Mouse (Mus musculus): ENCODE measurements at regions not wholly inside any gene's neighbourhood (a gene's known extent, or its start where the extent isn't known, plus 50 kb on each side); places are given as distances from the start of the nearest gene placed in this dataset.

DNA sequence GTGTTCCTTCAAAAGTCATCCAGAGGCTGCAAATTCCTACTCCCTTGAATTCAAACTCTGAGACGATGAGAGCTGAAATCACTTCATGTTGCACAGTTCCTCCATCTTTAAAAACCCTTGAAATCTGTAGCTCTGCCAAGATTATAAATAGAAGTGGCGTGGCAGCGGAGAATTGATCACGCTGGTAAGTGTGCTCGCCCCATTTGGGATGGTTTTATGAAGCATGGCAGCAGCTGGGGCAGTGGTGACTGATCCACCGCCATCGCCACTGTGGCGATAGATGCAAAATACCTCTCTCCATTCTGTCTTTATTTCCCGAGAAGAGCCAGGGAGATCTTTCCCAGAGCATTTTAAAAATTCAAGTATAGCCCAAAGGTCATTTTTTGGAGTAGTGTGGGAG, 179.8 kb upstream of the Tank start:
- Histone ChIP-seq H3K36me3 (replicated peaks in 1 of 2; ENCODE audit: control insufficient read depth in 1 of 2, insufficient read depth in 1 of 2, low read length in 1 of 2) (no peaks in the 10 kb centered on the region), H3K4me3 (replicated peaks in 1 of 3; ENCODE audit: low read depth in 2 of 3, low read length in 2 of 3, poor library complexity in 1 of 3) (no peak overlapping the region), H3K27me3 (replicated peaks) (no peaks in the 10 kb centered on the region), H3K79me2 (replicated peaks; ENCODE audit: control insufficient read depth, extremely low read depth, insufficient read depth, poor library complexity, severe bottlenecking) (no peaks in the 10 kb centered on the region), H3K9ac (ENCODE audit: insufficient read depth, low read depth) (no peak overlapping the region), H3K9me3 (replicated peaks; ENCODE audit: low read length) (no peaks in the 10 kb centered on the region), H3K27ac (ENCODE audit: insufficient read depth, low read depth) (no peak overlapping the region), H3K4me1 (ENCODE audit: control insufficient read depth in 1 of 2, insufficient read depth in 2 of 2) (peaks cover 0 to 15% of the 10 kb centered on the region in 2 experiments; a peak in 2 of 4 replicates), H3K4me2 (ENCODE audit: insufficient read depth, low read depth, poor library complexity, severe bottlenecking) (no peak overlapping the region)
- dilution Hi-C loops (cut with MboI; ENCODE audit: extremely low pct_ligation_motif_present, extremely low pct_unique_long_range_greater_than_20kb, low sequenced_read_pairs) (no loop called here), in situ Hi-C loops (cut with MboI; ENCODE audit: low pct_ligation_motif_present, low pct_unique_long_range_greater_than_20kb, low sequenced_read_pairs) (no loop called here)
- no peak for DNase-seq (ENCODE audit: extremely low read depth)
- TF ChIP-seq CTCF (conservative IDR thresholded peaks at IDR 0.05 in 1 of 2, IDR thresholded peaks at IDR 0.05 in 1 of 2; ENCODE audit: low read depth in 2 of 2, low read length in 2 of 2) (no peak), PAX5 (IDR thresholded peaks at IDR 0.05; ENCODE audit: low read length) (no peak), JUND (conservative IDR thresholded peaks at IDR 0.05; ENCODE audit: low read depth, low read length) (no peak), E2F4 (IDR thresholded peaks at IDR 0.05; ENCODE audit: insufficient replicate concordance, low read depth, low read length) (no peak), CHD2 (IDR thresholded peaks at IDR 0.05; ENCODE audit: low read length) (no peak), ELF1 (IDR thresholded peaks at IDR 0.05; ENCODE audit: low read depth, low read length) (no peak), ZNF384 (IDR thresholded peaks at IDR 0.05; ENCODE audit: low read depth, low read length) (no peak)

- Histone ChIP-seq H3K4me1 (ENCODE audit: control insufficient read depth in 1 of 2, insufficient read depth in 2 of 2) (peaks cover 0 to 4% of the 10 kb centered on the region in 2 experiments; a peak in 2 of 4 replicates), H3K36me3 (replicated peaks in 1 of 2; ENCODE audit: control insufficient read depth in 1 of 2, insufficient read depth in 1 of 2, low read length in 1 of 2) (no peaks in the 10 kb centered on the region), H3K27me3 (replicated peaks) (no peaks in the 10 kb centered on the region), H3K4me2 (ENCODE audit: insufficient read depth, low read depth, poor library complexity, severe bottlenecking) (no peak overlapping the region), H3K27ac (ENCODE audit: insufficient read depth, low read depth) (no peak overlapping the region), H3K4me3 (replicated peaks in 1 of 3; ENCODE audit: low read depth in 2 of 3, low read length in 2 of 3, poor library complexity in 1 of 3) (no peak overlapping the region), H3K9me3 (replicated peaks; ENCODE audit: low read length) (no peaks in the 10 kb centered on the region), H3K79me2 (replicated peaks; ENCODE audit: control insufficient read depth, extremely low read depth, insufficient read depth, poor library complexity, severe bottlenecking) (no peaks in the 10 kb centered on the region), H3K9ac (ENCODE audit: insufficient read depth, low read depth) (no peak overlapping the region)
- DNase-seq (ENCODE audit: extremely low read depth): no peak
- TF ChIP-seq CHD1 (IDR thresholded peaks at IDR 0.05; ENCODE audit: low read depth, low read length): no peak
- TF ChIP-seq PAX5 (IDR thresholded peaks at IDR 0.05; ENCODE audit: low read length): no peak
- no peak for TF ChIP-seq EP300 (IDR thresholded peaks at IDR 0.05; ENCODE audit: low read length)
- no peak for TF ChIP-seq POLR2A (IDR thresholded peaks at IDR 0.05; ENCODE audit: low read depth, low read length)
- no peak for TF ChIP-seq ZMIZ1 (IDR thresholded peaks at IDR 0.05; ENCODE audit: low read depth, low read length)
- TF ChIP-seq ZC3H11A (IDR thresholded peaks at IDR 0.05; ENCODE audit: low read depth, low read length): no peak
- no peak for TF ChIP-seq BHLHE40 (IDR thresholded peaks at IDR 0.05; ENCODE audit: low read depth, low read length)
- dilution Hi-C loops (cut with MboI; ENCODE audit: extremely low pct_ligation_motif_present, extremely low pct_unique_long_range_greater_than_20kb, low sequenced_read_pairs) (no loop called here), in situ Hi-C loops (cut with MboI; ENCODE audit: low pct_ligation_motif_present, low pct_unique_long_range_greater_than_20kb, low sequenced_read_pairs) (no loop called here)
These were observed 188.8 kb upstream of the Tank start for GRCm38 (mm10) chr2:61389622-61390021.

- Histone ChIP-seq H3K27me3 (replicated peaks) (no peaks in the 10 kb centered on the region), H3K9ac (ENCODE audit: insufficient read depth, low read depth) (no peak overlapping the region), H3K4me3 (replicated peaks in 1 of 3; ENCODE audit: low read depth in 2 of 3, low read length in 2 of 3, poor library complexity in 1 of 3) (no peak overlapping the region), H3K4me1 (ENCODE audit: control insufficient read depth in 1 of 2, insufficient read depth in 2 of 2) (peaks cover 0 to 4% of the 10 kb centered on the region in 2 experiments; a peak in 2 of 4 replicates), H3K79me2 (replicated peaks; ENCODE audit: control insufficient read depth, extremely low read depth, insufficient read depth, poor library complexity, severe bottlenecking) (no peaks in the 10 kb centered on the region), H3K9me3 (replicated peaks; ENCODE audit: low read length) (no peaks in the 10 kb centered on the region), H3K4me2 (ENCODE audit: insufficient read depth, low read depth, poor library complexity, severe bottlenecking) (no peak overlapping the region), H3K27ac (ENCODE audit: insufficient read depth, low read depth) (no peak overlapping the region), H3K36me3 (replicated peaks in 1 of 2; ENCODE audit: control insufficient read depth in 1 of 2, insufficient read depth in 1 of 2, low read length in 1 of 2) (no peaks in the 10 kb centered on the region)
- in situ Hi-C loops (cut with MboI; ENCODE audit: low pct_ligation_motif_present, low pct_unique_long_range_greater_than_20kb, low sequenced_read_pairs): no loop called here
- DNase-seq (ENCODE audit: extremely low read depth): no peak
- dilution Hi-C loops (cut with MboI; ENCODE audit: extremely low pct_ligation_motif_present, extremely low pct_unique_long_range_greater_than_20kb, low sequenced_read_pairs): no loop called here
- TF ChIP-seq USF1 (IDR thresholded peaks at IDR 0.05; ENCODE audit: low read depth, low read length) (no peak), ZC3H11A (IDR thresholded peaks at IDR 0.05; ENCODE audit: low read depth, low read length) (no peak), JUN (IDR thresholded peaks at IDR 0.05; ENCODE audit: insufficient read depth, low read depth, low read length) (no peak), RCOR1 (conservative IDR thresholded peaks at IDR 0.05; ENCODE audit: low read depth, low read length) (no peak), IRF4 (IDR thresholded peaks at IDR 0.05; ENCODE audit: low read depth, low read length) (no peak), POLR2A (IDR thresholded peaks at IDR 0.05; ENCODE audit: low read depth, low read length) (no peak), ZNF384 (IDR thresholded peaks at IDR 0.05; ENCODE audit: low read depth, low read length) (no peak), UBTF (IDR thresholded peaks at IDR 0.05; ENCODE audit: low read depth, low read length) (no peak), EP300 (IDR thresholded peaks at IDR 0.05; ENCODE audit: low read length) (no peak), POLR2AphosphoS2 (IDR thresholded peaks at IDR 0.05; ENCODE audit: low read depth, low read length) (no peak), BHLHE40 (IDR thresholded peaks at IDR 0.05; ENCODE audit: low read depth, low read length) (no peak), JUND (conservative IDR thresholded peaks at IDR 0.05; ENCODE audit: low read depth, low read length) (no peak), NELFE (IDR thresholded peaks at IDR 0.05; ENCODE audit: low read depth, low read length) (no peak), MEF2A (IDR thresholded peaks at IDR 0.05; ENCODE audit: borderline replicate concordance, low read depth, low read length) (no peak)
These were observed 189.2 kb upstream of the Tank start for GRCm38 (mm10) chr2:61389207-61389606.
